In genomic region chr13:69559291-69559961, GRCm38 (mm10) we compare ENCODE assay signal across 12 mouse cellular contexts. TPM values are rescaled to one million over a fixed set of nuclear protein-coding genes. Genes with fewer than 3 reads are reported as not detected.
DNase-seq lines count a peak whose midpoint lies in the region; ATAC-seq and TF ChIP-seq lines count a peak whose summit lies in the region.
"Had no signal": no experiment of that assay in that cellular context is flagged by ENCODE, and none has a peak within 500 bp of the region (broad histone marks: within the 10 kb centered on the region; RNA-seq: fewer than 3 reads in every experiment).

No protein-coding gene starts in this region.

- WGBS in midbrain, embryonic 13.5 days = 12% methylated on average over 13 of the region's 13 CpGs
- 50% methylated on average over 13 of the region's 13 CpGs for WGBS in stomach, postnatal 0 days
- 83% methylated on average over 13 of the region's 13 CpGs for WGBS in thymus, adult 2 months

- H3K4me3 ChIP-seq in gastrocnemius, adult 2 months = no peak overlapping the region
- H3K4me3 ChIP-seq in midbrain, embryonic 13.5 days (replicated peaks) = no peak overlapping the region
- H3K4me3 ChIP-seq in stomach, postnatal 0 days (ENCODE audit: low read depth, low read length) = no peak overlapping the region
- no peak overlapping the region for H3K4me3 ChIP-seq in thymus, adult 2 months (ENCODE audit: control insufficient read depth, insufficient read depth, low read length)
- H3K4me3 ChIP-seq: intestine, embryonic 15.5 days; lung, embryonic 15.5 days had no signal

- H3K9ac ChIP-seq in midbrain, embryonic 13.5 days (replicated peaks) = no peak overlapping the region
- H3K9ac ChIP-seq in stomach, postnatal 0 days (ENCODE audit: low read length) = no peak overlapping the region
- H3K9ac ChIP-seq: intestine, embryonic 15.5 days; lung, embryonic 15.5 days had no signal

- peaks cover 22% of the 10 kb centered on the region for H3K4me1 ChIP-seq in midbrain, embryonic 13.5 days (replicated peaks)
- peaks cover 4% of the 10 kb centered on the region for H3K4me1 ChIP-seq in stomach, postnatal 0 days (replicated peaks; ENCODE audit: control insufficient read depth, insufficient read depth)
- H3K4me1 ChIP-seq in thymus, adult 2 months (replicated peaks; ENCODE audit: control insufficient read depth, insufficient read depth, low read length) = no peaks in the 10 kb centered on the region
- H3K4me1 ChIP-seq: lung, embryonic 15.5 days had no signal

- H3K27ac ChIP-seq in gastrocnemius, adult 2 months = no peak overlapping the region
- H3K27ac ChIP-seq in midbrain, embryonic 13.5 days = peak overlapping the region; percentile 71
- no peak overlapping the region for H3K27ac ChIP-seq in stomach, postnatal 0 days (replicated peaks)
- H3K27ac ChIP-seq in thymus, adult 2 months (ENCODE audit: control insufficient read depth, insufficient read depth, low read length) = no peak overlapping the region
- H3K27ac ChIP-seq: intestine, embryonic 15.5 days; lung, embryonic 15.5 days had no signal

- no peaks in the 10 kb centered on the region for H3K9me3 ChIP-seq in midbrain, embryonic 13.5 days
- no peaks in the 10 kb centered on the region for H3K9me3 ChIP-seq in stomach, postnatal 0 days (ENCODE audit: control insufficient read depth, low read length)
- H3K9me3 ChIP-seq: intestine, embryonic 15.5 days; lung, embryonic 15.5 days had no signal

- no peaks in the 10 kb centered on the region for H3K36me3 ChIP-seq in midbrain, embryonic 13.5 days
- H3K36me3 ChIP-seq in stomach, postnatal 0 days (ENCODE audit: control insufficient read depth, insufficient read depth, low read length) = no peaks in the 10 kb centered on the region
- no peaks in the 10 kb centered on the region for H3K36me3 ChIP-seq in thymus, adult 2 months (ENCODE audit: control insufficient read depth, insufficient read depth, low read length)
- H3K36me3 ChIP-seq: intestine, embryonic 15.5 days; lung, embryonic 15.5 days had no signal

- H3K4me2 ChIP-seq in midbrain, embryonic 13.5 days (replicated peaks) = peak overlapping the region; percentile 22; the same call in 1 of the 2 replicates
- 0 out of 2 replicates have a peak overlapping the region, but pooled peaks have one; percentile 4 for H3K4me2 ChIP-seq in stomach, postnatal 0 days (replicated peaks; ENCODE audit: low read depth)
- H3K4me2 ChIP-seq: intestine, embryonic 15.5 days; lung, embryonic 15.5 days had no signal

- H3K27me3 ChIP-seq in midbrain, embryonic 13.5 days = no peaks in the 10 kb centered on the region
- no peaks in the 10 kb centered on the region for H3K27me3 ChIP-seq in stomach, postnatal 0 days (ENCODE audit: control insufficient read depth, insufficient read depth, low read length)
- H3K27me3 ChIP-seq in thymus, adult 2 months (ENCODE audit: control insufficient read depth, insufficient read depth, low read length) = no peaks in the 10 kb centered on the region
- H3K27me3 ChIP-seq: intestine, embryonic 15.5 days; lung, embryonic 15.5 days had no signal

- TF ChIP-seq CTCF in gastrocnemius, adult 2 months (IDR thresholded peaks at IDR 0.05) = no peak
- no peak for TF ChIP-seq CTCF in stomach, postnatal 0 days (IDR thresholded peaks at IDR 0.05; ENCODE audit: low read depth)
- no peak for TF ChIP-seq CTCF in thymus, adult 2 months (IDR thresholded peaks at IDR 0.05; ENCODE audit: borderline replicate concordance, control insufficient read depth, extremely low read depth, insufficient read depth, low read length, poor library complexity)

- DNase-seq in gastrocnemius, adult 2 months = peak; percentile 41
- DNase-seq in gastrocnemius, postnatal 14 days = no peak
- peak; percentile 61 for DNase-seq in urinary bladder, postnatal 14 days (ENCODE audit: low spot score)
- DNase-seq in urinary bladder, adult 2 months (ENCODE audit: low spot score) = no peak
- DNase-seq in stomach, postnatal 0 days (ENCODE audit: low spot score) = peak; percentile 36
- no peak for DNase-seq in thymus, adult 2 months
- DNase-seq in frontal cortex, postnatal 14 days (ENCODE audit: low spot score in 2 of 2) = no peak
- DNase-seq: right cerebral cortex, postnatal 4 days had no signal

- no peak for TF ChIP-seq POLR2A in thymus, adult 2 months (IDR thresholded peaks at IDR 0.05; ENCODE audit: control insufficient read depth, extremely low read depth, insufficient read depth, low read length, poor library complexity)

- no peak for TF ChIP-seq EP300 in stomach, postnatal 0 days (optimal IDR thresholded peaks at IDR 0.05)

- intact Hi-C loops in gastrocnemius, adult 2 months (cut with DNase I) = no loop called here
- intact Hi-C loops in gastrocnemius, postnatal 14 days (cut with DNase I; ENCODE audit: low total_unique reads) = no loop called here

- ATAC-seq in midbrain, embryonic 13.5 days = peak; percentile 85
- ATAC-seq in stomach, postnatal 0 days (ENCODE audit: low FRiP score, low TSS enrichment) = no peak
- ATAC-seq: activated CD4-positive, CD25-positive, alpha-beta regulatory T cell, adult 4 months; intestine, embryonic 15.5 days had no signal

RNA-seq across cellular contexts. Expression of gene Tent4a, which starts 25.0 kb away (rescaled TPM):
- total RNA-seq in gastrocnemius, adult 2 months (2021) = 1 to 10 TPM; 5.2 to 7.8 TPM
- total RNA-seq in gastrocnemius, postnatal 14 days (2021) = 1 to 10 TPM; 6.8 to 9.4 TPM
- polyA plus RNA-seq in urinary bladder, adult 2 months (2012; rRNA removed) = 13.9 and 15.5 TPM in 2 replicates
- 5.8 and 7.1 TPM in 2 replicates for polyA plus RNA-seq in midbrain, embryonic 13.5 days (2015; fragmentation: Nextera tagmentation; extraction: Ambion mirVana)
- polyA plus RNA-seq in stomach, postnatal 0 days (2015; fragmentation: Nextera tagmentation; extraction: Ambion mirVana) = 2.6 and 3.1 TPM in 2 replicates
- 22.2 and 32.2 TPM in 2 replicates for polyA plus RNA-seq in thymus, adult 2 months (2012; rRNA removed)

RNA-seq across cellular contexts. Expression of gene Nsun2, which starts 25.9 kb away (rescaled TPM):
- total RNA-seq in gastrocnemius, adult 2 months (2021) = 10 to 100 TPM; 45.4 to 51.9 TPM
- total RNA-seq in gastrocnemius, postnatal 14 days (2021) = 10 to 100 TPM; 39.5 to 44.5 TPM
- 59.3 and 67.8 TPM in 2 replicates for polyA plus RNA-seq in urinary bladder, adult 2 months (2012; rRNA removed)
- 74.1 and 76.7 TPM in 2 replicates for polyA plus RNA-seq in midbrain, embryonic 13.5 days (2015; fragmentation: Nextera tagmentation; extraction: Ambion mirVana)
- 68.6 and 69.7 TPM in 2 replicates for polyA plus RNA-seq in stomach, postnatal 0 days (2015; fragmentation: Nextera tagmentation; extraction: Ambion mirVana)
- polyA plus RNA-seq in thymus, adult 2 months (2012; rRNA removed) = 74.1 and 86.5 TPM in 2 replicates

RNA-seq across cellular contexts. Expression of gene Srd5a1, which starts 51.8 kb away (rescaled TPM):
- total RNA-seq in gastrocnemius, adult 2 months (2021) = under 1 TPM in 1 of 2 experiments, not detected in 1; 0.33 TPM
- total RNA-seq in gastrocnemius, postnatal 14 days (2021) = 1 to 10 TPM in 1 of 2 experiments, under 1 TPM in 1; 0.86 to 1.9 TPM
- 139 and 150 TPM in 2 replicates for polyA plus RNA-seq in urinary bladder, adult 2 months (2012; rRNA removed)
- 23.3 and 27.0 TPM in 2 replicates for polyA plus RNA-seq in midbrain, embryonic 13.5 days (2015; fragmentation: Nextera tagmentation; extraction: Ambion mirVana)
- 27.8 and 29.4 TPM in 2 replicates for polyA plus RNA-seq in stomach, postnatal 0 days (2015; fragmentation: Nextera tagmentation; extraction: Ambion mirVana)
- 6.2 and 6.7 TPM in 2 replicates for polyA plus RNA-seq in thymus, adult 2 months (2012; rRNA removed)

Comparison
In these comparisons a context has a peak if more than half of its experiments do, and no peak if none do; other contexts are left out.
1. DNase-seq: peak in gastrocnemius, adult 2 months (single experiment), urinary bladder, postnatal 14 days (single experiment) and stomach, postnatal 0 days (single experiment); none in gastrocnemius, postnatal 14 days (single experiment), urinary bladder, adult 2 months (single experiment), thymus, adult 2 months (single experiment) and frontal cortex, postnatal 14 days (0 of 2).